Mouse (Mus musculus) adrenal gland (tissue): ENCODE measurements around the gene Tm7sf2.

Source experiments
- microRNA-seq, 2 experiments: library from miRNA; unstranded; fragments of <30 nt; microRNA quantifications; one replicate each; pipeline ENCODE4; 2019

The Tm7sf2 gene

Small RNA genes lying within 50 kb of the gene (microRNA-seq; reads per million reads assigned to microRNA genes)
- gene Mir6988: 1.0 to 2.2 reads per million in 2 experiments
